Mouse (Mus musculus) erythroblast, embryonic 14.5 days (primary cell): ENCODE data around the gene Actl6b.

Experiments
- GATA1 ChIP-seq: IDR thresholded peaks from 2 replicates; pipeline ENCODE4 v1.6.1; 2012; ENCODE audit warnings: low read length, inconsistent platforms, mixed read lengths
- TAL1 ChIP-seq: IDR thresholded peaks from 3 replicates; pipeline ENCODE4 v1.6.1; 2012; ENCODE audit warnings: low read length, inconsistent platforms, mixed read lengths

GRCm38 (mm10) chr5:137512847-137513794, 40.2 kb upstream of the Actl6b start:
- TF ChIP-seq TAL1 (no peak), GATA1 (no peak)
